Mouse (Mus musculus): ENCODE results near the gene Igfbp7. TPM values are rescaled to one million over a fixed set of nuclear protein-coding genes. Genes with fewer than 3 reads are reported as not detected.

The Igfbp7 gene
- total RNA-seq, 2 experiments from 2014 or later = 46.4 to 49.4 TPM

GRCm38 (mm10) chr5:77383799-77384554 is 23.9 kb downstream of the Igfbp7 start:
- no peak for DNase-seq (ENCODE audit: low spot score in 2 of 2)
- intact Hi-C loops (cut with DNase I) = no loop called here

GRCm38 (mm10) chr5:77381686-77382085 is 26.2 kb downstream of the Igfbp7 start:
- intact Hi-C loops (cut with DNase I) = no loop called here
- DNase-seq (ENCODE audit: low spot score in 2 of 2) = no peak

DNA sequence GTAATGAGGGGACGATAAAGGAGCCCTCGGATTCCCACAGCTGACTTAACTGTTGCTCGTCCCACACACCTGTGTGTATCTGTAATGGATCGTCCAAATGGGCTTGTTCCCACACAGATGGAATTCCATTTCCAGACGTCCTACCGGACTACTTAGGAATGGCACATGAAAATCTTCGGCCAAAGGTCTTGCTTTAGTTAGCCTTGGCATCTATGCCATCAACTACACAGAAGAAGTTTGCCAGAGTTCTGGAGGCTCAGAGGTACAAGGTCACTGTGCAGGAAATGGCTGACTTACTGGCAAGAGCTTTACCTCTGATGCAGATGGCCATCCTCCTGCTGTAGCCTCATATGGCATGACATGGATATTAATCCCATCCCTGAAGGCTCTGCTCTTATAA is 26.6 kb downstream of the Igfbp7 start:
- no peak for DNase-seq (ENCODE audit: low spot score in 2 of 2)
- intact Hi-C loops (cut with DNase I) = no loop called here

DNA sequence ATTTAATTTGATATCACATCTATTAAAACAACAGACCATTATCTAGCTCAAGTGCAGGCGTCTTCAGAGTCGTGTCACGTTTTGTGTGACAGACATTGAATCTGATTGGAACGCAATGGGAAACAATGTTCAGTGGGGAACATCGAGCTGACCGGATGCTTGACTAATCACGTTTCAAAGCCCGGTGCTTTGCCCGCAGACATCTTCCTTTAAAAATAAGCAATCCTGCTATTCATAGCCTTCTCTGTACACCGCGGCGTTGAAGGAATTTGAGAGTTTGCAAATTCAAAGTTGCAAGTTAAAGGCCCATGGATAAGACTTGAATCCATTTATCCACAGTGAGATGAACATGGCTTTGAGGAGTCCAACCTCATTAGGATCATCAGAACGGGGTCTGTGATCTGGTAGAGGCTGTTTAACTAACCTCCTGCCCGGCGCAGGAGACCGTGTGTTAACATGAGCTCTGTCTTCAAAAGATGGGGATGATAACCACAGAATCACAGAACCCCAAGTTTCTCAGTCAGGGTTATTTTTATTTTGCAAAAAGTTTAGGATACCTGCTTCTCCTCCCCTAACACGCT is 27.4 kb downstream of the Igfbp7 start:
- intact Hi-C loops (cut with DNase I) = no loop called here
- DNase-seq (ENCODE audit: low spot score in 2 of 2) = no peak

GRCm38 (mm10) chr5:77379434-77380135 is 28.3 kb downstream of the Igfbp7 start:
- DNase-seq (ENCODE audit: low spot score in 2 of 2) = no peak
- intact Hi-C loops (cut with DNase I) = no loop called here

DNA sequence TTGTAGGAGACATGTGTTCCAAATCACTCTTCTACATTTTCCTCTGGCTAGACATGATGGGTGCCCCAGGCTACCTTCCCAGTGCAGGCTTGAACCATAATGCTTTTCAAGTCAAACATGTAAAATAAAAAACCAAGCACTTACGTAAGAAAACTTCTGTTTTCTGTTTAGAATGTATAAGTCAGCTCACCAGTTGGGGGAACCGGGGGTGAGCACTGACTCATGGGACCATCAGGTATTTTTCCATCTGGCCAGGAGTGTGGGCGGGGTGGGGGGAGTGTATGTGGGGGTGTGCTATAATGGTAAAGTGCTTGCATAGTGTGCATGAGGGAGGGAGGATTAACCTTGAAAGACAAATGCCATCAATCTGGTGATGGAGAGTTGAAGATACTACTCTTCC is 29.8 kb downstream of the Igfbp7 start:
- peak in 1 of 2 experiments; percentile 35 for DNase-seq (ENCODE audit: low spot score in 2 of 2)
- intact Hi-C loops (cut with DNase I) = no loop called here

- DNase-seq (ENCODE audit: low spot score in 2 of 2) = no peak
- intact Hi-C loops (cut with DNase I) = no loop called here
Measured at GRCm38 (mm10) chr5:77375546-77375945, 32.3 kb downstream of the Igfbp7 start.

GRCm38 (mm10) chr5:77374945-77375344 is 32.9 kb downstream of the Igfbp7 start:
- peak in 1 of 2 experiments; percentile 59 for DNase-seq (ENCODE audit: low spot score in 2 of 2)
- intact Hi-C loops (cut with DNase I) = no loop called here

DNA sequence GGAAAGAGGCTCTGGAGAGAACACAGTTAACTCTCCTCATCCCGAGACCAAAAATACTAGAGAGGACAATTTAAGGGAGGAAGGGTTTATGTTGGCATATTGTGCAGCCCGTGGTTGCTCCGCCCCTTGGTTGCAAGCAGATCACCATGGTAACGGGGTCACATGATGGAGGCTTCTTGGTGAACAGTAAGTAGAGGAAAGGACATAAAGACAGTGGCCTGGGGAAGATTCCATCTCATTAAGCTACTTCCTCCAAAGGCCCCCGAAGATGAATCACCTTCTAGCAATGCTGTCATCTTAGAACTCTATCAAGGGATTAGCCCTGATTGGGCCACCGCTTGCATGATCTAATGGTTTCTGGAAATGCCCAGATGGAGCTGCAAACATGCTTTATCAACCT is 35.1 kb downstream of the Igfbp7 start:
- intact Hi-C loops (cut with DNase I) = no loop called here
- no peak for DNase-seq (ENCODE audit: low spot score in 2 of 2)

GRCm38 (mm10) chr5:77372242-77372641 is 35.6 kb downstream of the Igfbp7 start:
- DNase-seq (ENCODE audit: low spot score in 2 of 2) = no peak
- intact Hi-C loops (cut with DNase I) = no loop called here

GRCm38 (mm10) chr5:77370378-77370892 is 37.4 kb downstream of the Igfbp7 start:
- no peak for DNase-seq (ENCODE audit: low spot score in 2 of 2)
- intact Hi-C loops (cut with DNase I) = no loop called here

- intact Hi-C loops (cut with DNase I) = no loop called here
- DNase-seq (ENCODE audit: low spot score in 2 of 2) = no peak
Measured at GRCm38 (mm10) chr5:77369394-77369793, 38.4 kb downstream of the Igfbp7 start.

- intact Hi-C loops (cut with DNase I) = no loop called here
- DNase-seq (ENCODE audit: low spot score in 2 of 2) = no peak
Measured at GRCm38 (mm10) chr5:77368194-77368593, 39.6 kb downstream of the Igfbp7 start.

DNA sequence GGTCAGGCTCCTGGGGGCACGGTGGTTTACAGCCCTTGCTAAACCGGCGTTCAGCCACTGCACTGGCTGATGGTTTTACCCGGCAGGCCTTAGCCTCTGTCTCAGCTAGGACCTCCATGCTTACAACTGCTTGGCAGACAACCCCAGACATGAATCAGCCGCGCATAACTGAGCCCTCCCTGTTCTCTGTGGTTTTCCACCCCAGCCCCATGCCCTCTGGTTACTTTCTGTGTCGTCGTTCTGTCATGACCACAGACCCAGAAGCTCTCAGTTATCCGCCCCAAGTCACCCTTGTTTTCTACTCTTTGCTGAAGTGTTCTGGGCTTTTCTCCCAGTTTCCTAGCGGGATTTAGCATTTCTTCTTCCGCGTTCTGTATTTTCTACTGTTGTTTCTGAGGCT is 40.2 kb downstream of the Igfbp7 start:
- DNase-seq (ENCODE audit: low spot score in 2 of 2) = no peak
- intact Hi-C loops (cut with DNase I) = no loop called here

DNA sequence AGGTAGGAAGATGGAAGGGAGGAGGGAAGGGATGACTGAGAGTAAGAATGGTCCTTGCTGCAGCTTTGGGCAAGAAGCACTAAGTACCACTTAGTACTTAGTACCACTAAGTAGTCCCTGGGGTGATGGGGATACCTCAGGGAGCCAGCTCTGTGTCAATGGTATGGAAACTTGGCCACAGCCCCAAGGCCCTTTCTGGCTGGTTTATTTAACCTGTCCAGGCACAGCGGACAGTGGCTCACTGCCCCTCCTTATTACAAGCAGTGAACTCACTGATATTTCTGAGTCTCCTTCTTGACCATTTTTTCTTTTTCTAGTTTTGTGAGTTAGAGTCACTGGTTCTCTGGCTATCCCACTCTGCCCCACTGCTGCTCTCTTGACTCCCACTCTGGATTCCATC is 40.7 kb downstream of the Igfbp7 start:
- no peak for DNase-seq (ENCODE audit: low spot score in 2 of 2)
- intact Hi-C loops (cut with DNase I) = no loop called here

DNA sequence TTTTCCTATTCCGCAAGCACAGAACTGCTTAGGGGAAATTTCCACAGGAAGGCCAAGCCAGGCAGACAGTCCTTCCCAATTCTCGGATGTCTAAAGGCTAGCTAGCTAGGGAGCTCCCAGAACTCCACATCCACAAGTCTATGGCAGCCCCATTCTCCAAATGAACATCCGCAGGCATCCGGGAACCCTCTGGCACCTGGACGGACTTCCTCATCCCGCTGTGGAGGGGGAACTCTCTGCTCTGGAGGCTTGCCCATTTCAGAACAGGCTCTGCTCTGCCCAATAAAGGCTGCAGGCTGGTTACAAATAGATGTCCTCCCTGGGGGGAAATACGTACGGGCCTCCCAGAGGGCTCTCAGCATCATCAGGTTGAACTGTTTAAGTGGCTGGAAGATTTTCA is 41.5 kb downstream of the Igfbp7 start:
- intact Hi-C loops (cut with DNase I) = no loop called here
- no peak for DNase-seq (ENCODE audit: low spot score in 2 of 2)

DNA sequence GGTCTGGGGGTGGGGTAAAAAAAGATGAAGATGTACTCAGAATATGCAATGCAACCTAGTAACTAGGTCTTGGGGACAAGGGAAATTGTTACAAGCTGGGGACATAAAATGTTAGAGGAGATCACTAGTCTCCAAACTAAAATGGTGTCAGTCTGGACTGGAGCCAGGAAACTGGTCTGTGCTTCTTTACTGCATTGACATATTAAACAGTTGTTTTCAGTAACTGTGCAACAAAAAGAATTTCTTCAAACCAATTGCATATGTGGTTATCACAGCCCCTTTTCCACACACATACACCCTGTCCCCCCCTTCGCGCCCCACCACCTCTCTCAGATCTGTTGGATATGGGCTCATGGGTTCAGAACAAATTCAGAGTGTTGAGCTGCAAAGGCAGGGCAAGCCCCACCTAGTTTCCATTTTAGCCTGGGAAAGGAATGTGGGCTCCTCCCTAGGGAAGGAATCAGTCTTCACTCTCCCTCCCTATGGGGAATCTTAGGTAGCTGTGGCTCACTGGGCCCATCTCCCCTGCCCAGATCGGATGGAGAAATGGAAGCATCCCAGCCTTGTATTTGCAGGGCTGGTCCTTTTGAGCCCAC is 43.3 kb downstream of the Igfbp7 start:
- intact Hi-C loops (cut with DNase I) = no loop called here
- DNase-seq (ENCODE audit: low spot score in 2 of 2) = no peak

DNA sequence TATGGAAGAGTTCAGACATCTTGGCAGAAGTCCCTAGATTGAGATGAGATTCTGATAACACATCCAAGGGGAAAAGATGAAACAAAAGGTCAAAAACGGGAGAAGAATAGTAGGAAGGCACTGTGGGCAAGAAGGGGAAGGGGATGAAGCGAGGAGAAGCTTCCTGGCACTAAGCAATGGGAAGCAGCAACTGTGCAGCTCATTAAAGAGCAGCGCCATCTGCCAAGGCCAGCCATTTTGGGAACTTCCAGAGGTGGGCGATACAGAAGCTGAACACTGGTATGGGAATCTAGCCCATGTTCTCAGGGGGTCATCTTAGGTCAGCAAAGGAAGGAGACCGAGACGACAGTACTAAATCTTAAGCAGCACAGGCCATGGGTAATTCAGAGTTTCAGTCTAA is 44.2 kb downstream of the Igfbp7 start:
- intact Hi-C loops (cut with DNase I) = no loop called here
- peak; percentile 28 to 82 for DNase-seq (ENCODE audit: low spot score in 2 of 2)

GRCm38 (mm10) chr5:77362120-77362519 is 45.7 kb downstream of the Igfbp7 start:
- intact Hi-C loops (cut with DNase I) = no loop called here
- DNase-seq (ENCODE audit: low spot score in 2 of 2) = no peak

DNA sequence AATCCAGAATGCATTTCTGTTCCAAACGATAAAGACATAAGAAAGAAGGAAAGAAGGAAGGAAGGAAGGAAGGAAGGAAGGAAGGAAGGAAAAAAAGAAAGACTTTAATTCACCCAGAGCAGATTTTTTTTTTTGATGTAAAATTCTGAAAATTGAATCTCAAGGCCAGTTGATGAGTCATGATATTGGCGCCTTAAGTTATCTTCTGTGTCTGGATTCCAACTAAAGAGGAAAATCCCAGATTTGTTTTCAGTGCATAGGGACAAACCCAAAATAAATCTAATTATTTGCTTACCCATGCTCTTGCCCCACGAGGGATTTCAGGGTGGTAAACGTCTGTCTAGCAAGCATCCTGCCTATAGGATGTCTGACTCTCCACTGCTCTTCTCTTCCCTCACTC is 46.8 kb downstream of the Igfbp7 start:
- intact Hi-C loops (cut with DNase I) = no loop called here
- DNase-seq (ENCODE audit: low spot score in 2 of 2) = no peak

Measured in left cerebral cortex, postnatal 25 days (tissue).